Mouse (Mus musculus) bone marrow, adult 2 months (tissue): ENCODE data around the gene Rbx1.

ENCODE experiments used
- CTCF ChIP-seq: fragments of 200-500 bp; IDR thresholded peaks from 2 replicates; pipeline ENCODE4 v1.5.1; 2011; ENCODE audit warnings: low read length, control low read depth; ENCODE audit not compliant: control insufficient read depth, insufficient read depth
- POLR2A ChIP-seq: fragments of 200-500 bp; IDR thresholded peaks from 2 replicates; pipeline ENCODE4 v1.6.1; 2011; ENCODE audit warnings: low read depth, mild to moderate bottlenecking, control low read depth, low read length, borderline replicate concordance; ENCODE audit not compliant: control insufficient read depth

DNA sequence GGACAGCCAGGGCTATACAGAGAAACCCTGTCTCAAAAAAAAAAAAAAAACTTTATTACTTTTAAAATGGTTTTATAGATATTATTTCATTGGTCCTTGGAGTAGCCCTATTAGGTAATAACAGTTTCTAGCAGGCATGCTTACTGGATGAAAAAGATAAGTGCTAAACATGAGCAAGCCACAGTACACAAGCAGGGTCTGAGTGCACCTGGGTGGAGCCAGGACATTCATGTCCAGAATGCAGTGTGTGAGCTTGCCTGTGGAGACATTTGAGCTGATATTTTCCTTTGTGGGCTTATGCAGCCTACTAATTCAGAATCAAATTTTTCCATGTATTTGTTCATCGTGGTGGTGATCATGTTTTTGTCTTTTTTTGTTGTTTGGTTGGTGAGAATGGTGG, 27.8 kb upstream of the Rbx1 start:
- TF ChIP-seq CTCF = no peak
- no peak for TF ChIP-seq POLR2A
